ENCODE assay signal across 14 mouse cellular contexts in the genomic region with DNA sequence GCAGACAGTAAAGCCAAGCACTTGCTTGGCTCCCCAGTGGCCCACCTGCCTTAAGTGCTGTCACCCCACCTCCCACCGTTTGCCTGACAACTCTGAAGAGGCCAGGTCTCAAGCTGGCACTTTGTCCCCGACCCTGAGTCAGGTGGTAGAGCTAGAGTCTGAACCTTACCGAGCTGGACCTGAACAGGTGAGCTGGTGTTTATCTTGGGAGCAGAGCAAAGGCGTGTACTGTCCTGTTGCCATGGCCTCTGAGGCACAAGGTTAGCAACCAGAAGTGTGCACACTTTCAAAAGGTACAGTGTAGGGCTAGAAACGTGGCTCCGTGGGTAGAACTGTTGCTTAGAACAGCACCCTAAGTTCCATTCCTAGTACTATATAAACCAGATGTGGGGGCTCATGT. TPM values are rescaled to one million over a fixed set of nuclear protein-coding genes. Genes with fewer than 3 reads are reported as not detected.
DNase-seq lines count a peak whose midpoint lies in the region; ATAC-seq lines count a peak whose summit lies in the region.
"Had no signal": no experiment of that assay in that cellular context is flagged by ENCODE, and none has a peak within 500 bp of the region (broad histone marks: within the 10 kb centered on the region; RNA-seq: fewer than 3 reads in every experiment).

No protein-coding gene starts in this region.

- H3K27ac ChIP-seq in heart, embryonic 12.5 days (ENCODE audit: poor library complexity, severe bottlenecking): no peak overlapping the region
- no peak overlapping the region for H3K27ac ChIP-seq in midbrain, embryonic 11.5 days (ENCODE audit: low read depth, low read length)
- no peak overlapping the region for H3K27ac ChIP-seq in midbrain, embryonic 16.5 days (ENCODE audit: low read length)
- H3K27ac ChIP-seq in forebrain, embryonic 11.5 days (ENCODE audit: low read depth, low read length): no peak overlapping the region
- no peak overlapping the region for H3K27ac ChIP-seq in kidney, embryonic 15.5 days
- H3K27ac ChIP-seq: hindbrain, embryonic 14.5 days; macrophage had no signal

- DNase-seq in heart, adult 8-10 months (ENCODE audit: low spot score): no peak
- DNase-seq in midbrain, embryonic 11.5 days (ENCODE audit: low spot score, missing footprints): peak; percentile 78
- peak; percentile 57 for DNase-seq in lung, postnatal 25 days (ENCODE audit: low spot score)
- DNase-seq in forebrain, embryonic 11.5 days (ENCODE audit: low spot score): no peak
- DNase-seq in layer of hippocampus, adult 8-10 months (ENCODE audit: low spot score in 2 of 2): no peak
- DNase-seq: cerebellum, adult 8-10 months; gastrocnemius, postnatal 25 days; kidney, adult 8-10 months; midbrain, embryonic 14.5 days had no signal

- 0 out of 2 replicates have a peak overlapping the region, but pooled peaks have one; percentile 29 for H3K9ac ChIP-seq in heart, embryonic 12.5 days
- no peak overlapping the region for H3K9ac ChIP-seq in midbrain, embryonic 11.5 days (ENCODE audit: low read length)
- H3K9ac ChIP-seq in midbrain, embryonic 16.5 days (ENCODE audit: low read depth, low read length): no peak overlapping the region
- H3K9ac ChIP-seq in forebrain, embryonic 11.5 days (ENCODE audit: low read length): no peak overlapping the region
- no peak overlapping the region for H3K9ac ChIP-seq in kidney, embryonic 15.5 days
- H3K9ac ChIP-seq: hindbrain, embryonic 14.5 days had no signal

- no peak for ATAC-seq in heart, embryonic 12.5 days (ENCODE audit: insufficient number of reproducible peaks, low FRiP score)
- no peak for ATAC-seq in midbrain, embryonic 11.5 days (ENCODE audit: low FRiP score)
- no peak for ATAC-seq in midbrain, embryonic 16.5 days
- ATAC-seq in forebrain, embryonic 11.5 days (replicated peaks; ENCODE audit: low FRiP score): no peak
- ATAC-seq in kidney, embryonic 15.5 days (replicated peaks; ENCODE audit: low FRiP score): no peak

- H3K9me3 ChIP-seq in heart, embryonic 12.5 days (replicated peaks): no peaks in the 10 kb centered on the region
- no peaks in the 10 kb centered on the region for H3K9me3 ChIP-seq in midbrain, embryonic 11.5 days (ENCODE audit: control insufficient read depth, low read length)
- no peaks in the 10 kb centered on the region for H3K9me3 ChIP-seq in midbrain, embryonic 16.5 days (replicated peaks; ENCODE audit: control insufficient read depth, low read length, poor library complexity, severe bottlenecking)
- H3K9me3 ChIP-seq in forebrain, embryonic 11.5 days (ENCODE audit: control insufficient read depth, low read length): no peaks in the 10 kb centered on the region
- no peaks in the 10 kb centered on the region for H3K9me3 ChIP-seq in kidney, embryonic 15.5 days (replicated peaks)

- no peak overlapping the region for H3K4me2 ChIP-seq in heart, embryonic 12.5 days
- H3K4me2 ChIP-seq in midbrain, embryonic 11.5 days: no peak overlapping the region
- no peak overlapping the region for H3K4me2 ChIP-seq in midbrain, embryonic 16.5 days (ENCODE audit: low read length)
- H3K4me2 ChIP-seq in forebrain, embryonic 11.5 days (ENCODE audit: low read depth, low read length, severe bottlenecking): no peak overlapping the region
- no peak overlapping the region for H3K4me2 ChIP-seq in kidney, embryonic 15.5 days
- H3K4me2 ChIP-seq: hindbrain, embryonic 14.5 days had no signal

- H3K4me1 ChIP-seq in heart, embryonic 12.5 days (replicated peaks): peaks cover 73% of the 10 kb centered on the region
- H3K4me1 ChIP-seq in midbrain, embryonic 11.5 days (ENCODE audit: control insufficient read depth, insufficient read depth, low read length): peaks cover 4% of the 10 kb centered on the region
- H3K4me1 ChIP-seq in midbrain, embryonic 16.5 days (ENCODE audit: control insufficient read depth, insufficient read depth, low read length): peaks cover 7% of the 10 kb centered on the region; the same call in 1 of the 2 replicates
- no peaks in the 10 kb centered on the region; the same call in 1 of the 2 replicates for H3K4me1 ChIP-seq in forebrain, embryonic 11.5 days (replicated peaks; ENCODE audit: control insufficient read depth, insufficient read depth, low read length)
- peaks cover 53% of the 10 kb centered on the region for H3K4me1 ChIP-seq in kidney, embryonic 15.5 days

- peaks cover 16% of the 10 kb centered on the region for H3K36me3 ChIP-seq in heart, embryonic 12.5 days
- no peaks in the 10 kb centered on the region for H3K36me3 ChIP-seq in midbrain, embryonic 11.5 days (ENCODE audit: control insufficient read depth, insufficient read depth, low read length)
- H3K36me3 ChIP-seq in midbrain, embryonic 16.5 days (ENCODE audit: control insufficient read depth, insufficient read depth, low read length): no peaks in the 10 kb centered on the region
- no peaks in the 10 kb centered on the region for H3K36me3 ChIP-seq in forebrain, embryonic 11.5 days (ENCODE audit: control insufficient read depth, insufficient read depth, low read length)
- H3K36me3 ChIP-seq in kidney, embryonic 15.5 days: no peaks in the 10 kb centered on the region

- no peak overlapping the region for H3K4me3 ChIP-seq in heart, embryonic 12.5 days
- no peak overlapping the region for H3K4me3 ChIP-seq in midbrain, embryonic 11.5 days (ENCODE audit: low read depth, low read length)
- H3K4me3 ChIP-seq in midbrain, embryonic 16.5 days (ENCODE audit: low read depth, low read length): no peak overlapping the region
- no peak overlapping the region for H3K4me3 ChIP-seq in forebrain, embryonic 11.5 days (ENCODE audit: low read depth, low read length)
- no peak overlapping the region for H3K4me3 ChIP-seq in kidney, embryonic 15.5 days (replicated peaks)

- no peaks in the 10 kb centered on the region for H3K27me3 ChIP-seq in heart, embryonic 12.5 days (replicated peaks)
- H3K27me3 ChIP-seq in midbrain, embryonic 11.5 days (ENCODE audit: control insufficient read depth, insufficient read depth, low read length): no peaks in the 10 kb centered on the region
- no peaks in the 10 kb centered on the region for H3K27me3 ChIP-seq in midbrain, embryonic 16.5 days (ENCODE audit: control insufficient read depth, insufficient read depth, low read depth, low read length)
- H3K27me3 ChIP-seq in forebrain, embryonic 11.5 days (ENCODE audit: control insufficient read depth, insufficient read depth, low read length): no peaks in the 10 kb centered on the region
- no peaks in the 10 kb centered on the region for H3K27me3 ChIP-seq in kidney, embryonic 15.5 days

- WGBS in heart, embryonic 12.5 days: 63% methylated on average over 6 of the region's 6 CpGs
- WGBS in midbrain, embryonic 11.5 days: 82% methylated on average over 6 of the region's 6 CpGs
- WGBS in midbrain, embryonic 16.5 days: 87% methylated on average over 6 of the region's 6 CpGs
- 87% methylated on average over 6 of the region's 6 CpGs for WGBS in forebrain, embryonic 11.5 days
- 79% methylated on average over 6 of the region's 6 CpGs for WGBS in kidney, embryonic 15.5 days

RNA-seq across cellular contexts. Expression of gene Tmem184b, which starts 15.2 kb away (rescaled TPM):
- polyA plus RNA-seq in heart, embryonic 12.5 days (2016; fragmentation: Nextera tagmentation; extraction: Ambion mirVana): 77.2 and 82.3 TPM in 2 replicates
- total RNA-seq in heart, adult 8-10 months (2022): 10 to 100 TPM; 34.6 to 46.1 (median 39.0) TPM
- 25.5 and 33.8 TPM in 2 replicates for polyA plus RNA-seq in midbrain, embryonic 11.5 days (2014; fragmentation: Nextera tagmentation; extraction: Ambion mirVana)
- polyA plus RNA-seq in midbrain, embryonic 16.5 days (2015; fragmentation: Nextera tagmentation; extraction: Ambion mirVana): 42.5 and 43.2 TPM in 2 replicates
- polyA plus RNA-seq in forebrain, embryonic 11.5 days (2014; fragmentation: Nextera tagmentation; extraction: Ambion mirVana): 52.3 and 55.2 TPM in 2 replicates
- polyA plus RNA-seq in kidney, embryonic 15.5 days (2015; fragmentation: Nextera tagmentation; extraction: Ambion mirVana): 67.7 and 75.5 TPM in 2 replicates
- total RNA-seq in layer of hippocampus, adult 8-10 months (2022): 10 to 100 TPM; 52.5 to 66.5 (median 57.2) TPM

RNA-seq across cellular contexts. Expression of gene Maff, which starts 41.8 kb away (rescaled TPM):
- 1.9 and 2.6 TPM in 2 replicates for polyA plus RNA-seq in heart, embryonic 12.5 days (2016; fragmentation: Nextera tagmentation; extraction: Ambion mirVana)
- 10 to 100 TPM in 2 of 4 experiments, 1 to 10 TPM in 2; 5.7 to 11.1 (median 9.9) TPM for total RNA-seq in heart, adult 8-10 months (2022)
- polyA plus RNA-seq in midbrain, embryonic 11.5 days (2014; fragmentation: Nextera tagmentation; extraction: Ambion mirVana): 1.0 and 2.3 TPM in 2 replicates
- 0.85 and 0.86 TPM in 2 replicates for polyA plus RNA-seq in midbrain, embryonic 16.5 days (2015; fragmentation: Nextera tagmentation; extraction: Ambion mirVana)
- 1.5 TPM in 2 replicates for polyA plus RNA-seq in forebrain, embryonic 11.5 days (2014; fragmentation: Nextera tagmentation; extraction: Ambion mirVana)
- polyA plus RNA-seq in kidney, embryonic 15.5 days (2015; fragmentation: Nextera tagmentation; extraction: Ambion mirVana): 3.8 and 4.4 TPM in 2 replicates
- 1 to 10 TPM; 1.2 to 3.7 (median 2.3) TPM for total RNA-seq in layer of hippocampus, adult 8-10 months (2022)

RNA-seq across cellular contexts. Expression of gene Pla2g6, which starts 60.0 kb away (rescaled TPM):
- polyA plus RNA-seq in heart, embryonic 12.5 days (2016; fragmentation: Nextera tagmentation; extraction: Ambion mirVana): 12.1 and 14.4 TPM in 2 replicates
- total RNA-seq in heart, adult 8-10 months (2022): 10 to 100 TPM; 11.6 to 15.6 (median 13.4) TPM
- 18.4 and 20.6 TPM in 2 replicates for polyA plus RNA-seq in midbrain, embryonic 11.5 days (2014; fragmentation: Nextera tagmentation; extraction: Ambion mirVana)
- 29.8 and 35.3 TPM in 2 replicates for polyA plus RNA-seq in midbrain, embryonic 16.5 days (2015; fragmentation: Nextera tagmentation; extraction: Ambion mirVana)
- polyA plus RNA-seq in forebrain, embryonic 11.5 days (2014; fragmentation: Nextera tagmentation; extraction: Ambion mirVana): 20.8 and 22.3 TPM in 2 replicates
- polyA plus RNA-seq in kidney, embryonic 15.5 days (2015; fragmentation: Nextera tagmentation; extraction: Ambion mirVana): 16.9 and 17.7 TPM in 2 replicates
- total RNA-seq in layer of hippocampus, adult 8-10 months (2022): 10 to 100 TPM; 21.0 to 24.8 (median 23.8) TPM

Comparison
In these comparisons a context has a peak if more than half of its experiments do, and no peak if none do; other contexts are left out.
1. DNase-seq: peak in midbrain, embryonic 11.5 days (single experiment) and lung, postnatal 25 days (single experiment); none in heart, adult 8-10 months (single experiment), forebrain, embryonic 11.5 days (single experiment) and layer of hippocampus, adult 8-10 months (0 of 2).